Mouse (Mus musculus) liver, embryonic 14.5 days (tissue): ENCODE data around the gene Rora.

Source experiments
- CTCF ChIP-seq: IDR thresholded peaks from 2 replicates; pipeline ENCODE4 v1.5.1; 2016; ENCODE audit warnings: antibody characterized with exemption, low read depth, control low read depth
- EP300 ChIP-seq: IDR thresholded peaks from 2 replicates; pipeline ENCODE4 v1.6.1; 2016; ENCODE audit warnings: antibody characterized with exemption, low read depth

DNA sequence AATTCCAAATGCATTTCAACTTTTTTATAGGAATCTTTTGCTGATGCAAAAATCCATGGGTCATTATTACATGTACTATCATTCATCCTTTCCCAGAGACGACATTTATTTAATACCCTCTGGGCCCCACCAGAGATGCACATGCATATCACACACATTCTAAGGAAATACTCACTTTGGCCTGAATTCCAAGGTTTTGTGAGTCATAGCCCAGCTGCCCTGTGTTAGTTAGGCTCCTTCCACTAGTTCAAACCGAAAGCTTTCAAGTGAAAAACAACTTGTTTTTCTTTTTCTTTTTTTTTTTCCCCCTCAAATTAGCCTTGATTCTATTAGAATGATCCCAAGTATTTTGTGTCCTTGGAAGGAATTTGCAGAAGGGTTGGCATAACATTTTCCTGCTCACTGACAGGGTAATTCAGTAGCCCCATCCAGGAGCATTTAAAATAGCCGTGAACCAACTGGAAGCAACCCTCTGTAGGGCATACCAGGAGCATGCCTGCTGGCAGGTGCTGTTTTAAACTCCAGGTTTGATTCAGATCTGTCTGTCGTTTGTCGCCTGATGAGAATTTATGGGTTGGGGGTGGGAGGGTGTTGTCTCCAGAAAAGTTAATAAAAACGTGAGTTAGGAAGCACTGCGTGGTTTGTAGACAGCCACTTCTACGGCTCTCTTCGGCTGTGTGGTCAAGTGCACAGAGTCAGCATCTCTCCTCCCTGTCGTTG, 621.3 kb downstream of the Rora start:
- TF ChIP-seq CTCF (no peak), EP300 (no peak)
